Mouse (Mus musculus) limb, embryonic 15.5 days (tissue): ENCODE data around the gene Tnrc6a. TPM values are rescaled to one million over a fixed set of nuclear protein-coding genes. Genes with fewer than 3 reads are reported as not detected.

Experiments
- ATAC-seq: fragments of 200-750 bp; cut with Nextera tagmentation; 2 replicates; pipeline ENCODE4 v1.8.0; 2017; ENCODE audit warnings: low read depth, moderate TSS enrichment; ENCODE audit not compliant: insufficient number of reproducible peaks, low FRiP score, low TSS enrichment
- H3K27ac ChIP-seq: fragments of 300-500 bp; sonication (generic); 2 replicates; pipeline ENCODE4 v1.5.1; 2015; ENCODE audit warnings: moderate library complexity, mild to moderate bottlenecking, inconsistent platforms
- H3K27me3 ChIP-seq: fragments of 300-500 bp; sonication (generic); 2 replicates; pipeline ENCODE4 v1.6.1; 2015; ENCODE audit warnings: inconsistent platforms
- H3K36me3 ChIP-seq: fragments of 300-500 bp; sonication (generic); 2 replicates; pipeline ENCODE4 v1.6.1; 2015; ENCODE audit warnings: inconsistent platforms
- H3K4me1 ChIP-seq: fragments of 300-500 bp; sonication (generic); 2 replicates; pipeline ENCODE4 v1.6.1; 2015; ENCODE audit warnings: inconsistent platforms
- H3K4me2 ChIP-seq: fragments of 300-500 bp; sonication (generic); 2 replicates; pipeline ENCODE4 v1.6.1; 2015; ENCODE audit warnings: mild to moderate bottlenecking, inconsistent platforms
- H3K4me3 ChIP-seq: fragments of 300-500 bp; sonication (generic); 2 replicates; pipeline ENCODE4 v1.5.1; 2015; ENCODE audit warnings: mild to moderate bottlenecking, inconsistent platforms
- H3K9ac ChIP-seq: fragments of 300-500 bp; sonication (generic); 2 replicates; pipeline ENCODE4 v1.6.1; 2015; ENCODE audit warnings: inconsistent platforms
- H3K9me3 ChIP-seq: fragments of 300-500 bp; sonication (generic); 2 replicates; pipeline ENCODE4 v1.6.1; 2016; ENCODE audit warnings: inconsistent platforms
- WGBS: fragments of 180-500 bp; shearing (Covaris S2); methylation state at CpG from one replicate; pipeline ENCODE4 v1.1.7; 2015; 5-methylcytosine and 5-hydroxymethylcytosine counted together
- polyA plus RNA-seq: library from polyadenylated mRNA; unstranded; fragments of >200 nt; fragmentation: Nextera tagmentation; extraction: Ambion mirVana; gene quantifications from 2 replicates; pipeline ENCODE4 v1.2.1, GENCODE M21; 2015

Gene Tnrc6a
- polyA plus RNA-seq, 1 experiment from 2014 or later, result 43.5 TPM

- Histone ChIP-seq H3K4me3 (no peak overlapping the region), H3K4me2 (no peak overlapping the region), H3K27me3 (no peaks in the 10 kb centered on the region), H3K9ac (no peak overlapping the region), H3K27ac (no peak overlapping the region), H3K9me3 (no peaks in the 10 kb centered on the region), H3K36me3 (no peaks in the 10 kb centered on the region), H3K4me1 (peaks cover 11% of the 10 kb centered on the region)
- WGBS, result 94% methylated on average over 2 of the region's 2 CpGs
- no peak for ATAC-seq
Measured at GRCm38 (mm10) chr7:123106326-123106725, 17.4 kb upstream of the Tnrc6a start.

- Histone ChIP-seq H3K36me3 (no peaks in the 10 kb centered on the region), H3K27me3 (no peaks in the 10 kb centered on the region), H3K4me2 (no peak overlapping the region), H3K9me3 (no peaks in the 10 kb centered on the region), H3K4me1 (peaks cover 11% of the 10 kb centered on the region), H3K9ac (no peak overlapping the region), H3K27ac (0 out of 2 replicates have a peak overlapping the region, but pooled peaks have one; percentile 3), H3K4me3 (no peak overlapping the region)
- WGBS, result 53% methylated on average over 13 of the region's 13 CpGs
- ATAC-seq, result no peak
Measured at GRCm38 (mm10) chr7:123108058-123109055, 15.3 kb upstream of the Tnrc6a start.

GRCm38 (mm10) chr7:123109361-123110000 is 14.2 kb upstream of the Tnrc6a start:
- Histone ChIP-seq H3K36me3 (no peaks in the 10 kb centered on the region), H3K4me2 (no peak overlapping the region), H3K9me3 (no peaks in the 10 kb centered on the region), H3K4me3 (no peak overlapping the region), H3K27me3 (no peaks in the 10 kb centered on the region), H3K4me1 (peaks cover 11% of the 10 kb centered on the region), H3K9ac (no peak overlapping the region), H3K27ac (no peak overlapping the region)
- 93% methylated on average over 7 of the region's 7 CpGs for whole genome bisulfite sequencing
- ATAC-seq, result no peak

- Histone ChIP-seq H3K9ac (no peak overlapping the region), H3K36me3 (no peaks in the 10 kb centered on the region), H3K4me2 (no peak overlapping the region), H3K27me3 (no peaks in the 10 kb centered on the region), H3K9me3 (no peaks in the 10 kb centered on the region), H3K27ac (no peak overlapping the region), H3K4me3 (no peak overlapping the region), H3K4me1 (peaks cover 11% of the 10 kb centered on the region)
- 60% methylated on average over 3 of the region's 3 CpGs for WGBS
- no peak for ATAC-seq
Measured at GRCm38 (mm10) chr7:123110135-123110534, 13.6 kb upstream of the Tnrc6a start.

GRCm38 (mm10) chr7:123113590-123113989 is 10.1 kb upstream of the Tnrc6a start:
- peaks cover 4% of the 10 kb centered on the region; the same call in 1 of the 2 replicates for H3K4me1 ChIP-seq

GRCm38 (mm10) chr7:123116799-123117198 is 6.9 kb upstream of the Tnrc6a start:
- 79% methylated on average over 12 of the region's 12 CpGs for WGBS
- Histone ChIP-seq H3K4me2 (no peak overlapping the region), H3K4me1 (no peaks in the 10 kb centered on the region), H3K27me3 (no peaks in the 10 kb centered on the region), H3K9me3 (no peaks in the 10 kb centered on the region), H3K27ac (no peak overlapping the region), H3K4me3 (no peak overlapping the region), H3K36me3 (no peaks in the 10 kb centered on the region), H3K9ac (no peak overlapping the region)
- ATAC-seq, result no peak

More at GRCm38 (mm10) chr7:123113590-123113989, 10.1 kb upstream of the Tnrc6a start:
- Histone ChIP-seq H3K9ac (no peak overlapping the region), H3K36me3 (no peaks in the 10 kb centered on the region), H3K9me3 (no peaks in the 10 kb centered on the region), H3K27me3 (no peaks in the 10 kb centered on the region), H3K4me2 (no peak overlapping the region), H3K27ac (no peak overlapping the region), H3K4me3 (no peak overlapping the region)
- ATAC-seq, result no peak
- 96% methylated on average over 6 of the region's 6 CpGs for WGBS

- H3K9ac ChIP-seq, result no peak overlapping the region
- H3K36me3 ChIP-seq, result no peaks in the 10 kb centered on the region
- no peaks in the 10 kb centered on the region for H3K9me3 ChIP-seq
- H3K27me3 ChIP-seq, result no peaks in the 10 kb centered on the region
- no peak overlapping the region for H3K4me2 ChIP-seq
- H3K4me1 ChIP-seq, result no peaks in the 10 kb centered on the region
- H3K27ac ChIP-seq, result no peak overlapping the region
- no peak overlapping the region for H3K4me3 ChIP-seq
- ATAC-seq, result no peak
- WGBS, result 82% methylated on average over 4 of the region's 4 CpGs
Measured at GRCm38 (mm10) chr7:123117209-123117608, 6.5 kb upstream of the Tnrc6a start.

GRCm38 (mm10) chr7:123120516-123120915 is 3.2 kb upstream of the Tnrc6a start:
- Histone ChIP-seq H3K9ac (no peak overlapping the region), H3K9me3 (no peaks in the 10 kb centered on the region), H3K4me2 (no peak overlapping the region), H3K27me3 (no peaks in the 10 kb centered on the region), H3K4me3 (no peak overlapping the region), H3K27ac (no peak overlapping the region), H3K4me1 (peaks cover 6% of the 10 kb centered on the region; the same call in 1 of the 2 replicates), H3K36me3 (no peaks in the 10 kb centered on the region)
- no peak for ATAC-seq
- 87% methylated on average over 7 of the region's 7 CpGs for WGBS

GRCm38 (mm10) chr7:123124299-123124716 is 623 bp downstream of the Tnrc6a start:
- ATAC-seq, result peak; percentile 60; the same call in 1 of the 2 replicates
- Histone ChIP-seq H3K27me3 (no peaks in the 10 kb centered on the region), H3K4me2 (peak overlapping the region; percentile 45), H3K9me3 (no peaks in the 10 kb centered on the region), H3K9ac (peak overlapping the region; percentile 97), H3K4me3 (peak overlapping the region; percentile 98), H3K27ac (peak overlapping the region; percentile 98), H3K36me3 (peaks cover 2% of the 10 kb centered on the region; the same call in 1 of the 2 replicates), H3K4me1 (peaks cover 6% of the 10 kb centered on the region; the same call in 1 of the 2 replicates)
- under 1% methylated on average over 38 of the region's 45 CpGs for WGBS

GRCm38 (mm10) chr7:123124735-123125181 is 1.1 kb downstream of the Tnrc6a start:
- peak overlapping the region; percentile 45 for H3K4me2 ChIP-seq
- H3K27ac ChIP-seq, result peak overlapping the region; percentile 98
- peak overlapping the region; percentile 98 for H3K4me3 ChIP-seq
- no peaks in the 10 kb centered on the region for H3K27me3 ChIP-seq
- no peak for ATAC-seq
- peaks cover 6% of the 10 kb centered on the region; the same call in 1 of the 2 replicates for H3K4me1 ChIP-seq
- under 1% methylated on average over 16 of the region's 16 CpGs for WGBS
- no peaks in the 10 kb centered on the region for H3K9me3 ChIP-seq
- peaks cover 2% of the 10 kb centered on the region; the same call in 1 of the 2 replicates for H3K36me3 ChIP-seq
- peak overlapping the region; percentile 97 for H3K9ac ChIP-seq

- H3K27ac ChIP-seq, result no peak overlapping the region
- 57% methylated on average over 4 of the region's 4 CpGs for WGBS
- H3K9ac ChIP-seq, result no peak overlapping the region
- H3K4me2 ChIP-seq, result no peak overlapping the region
- no peak overlapping the region for H3K4me3 ChIP-seq
- no peaks in the 10 kb centered on the region for H3K27me3 ChIP-seq
- H3K9me3 ChIP-seq, result no peaks in the 10 kb centered on the region
- H3K36me3 ChIP-seq, result peaks cover 2% of the 10 kb centered on the region; the same call in 1 of the 2 replicates
- ATAC-seq, result no peak
- H3K4me1 ChIP-seq, result peaks cover 6% of the 10 kb centered on the region; the same call in 1 of the 2 replicates
Measured at GRCm38 (mm10) chr7:123126056-123126455, 2.4 kb downstream of the Tnrc6a start.
